Mouse (Mus musculus): ENCODE results near the gene Tmprss9.

The Tmprss9 gene

DNA sequence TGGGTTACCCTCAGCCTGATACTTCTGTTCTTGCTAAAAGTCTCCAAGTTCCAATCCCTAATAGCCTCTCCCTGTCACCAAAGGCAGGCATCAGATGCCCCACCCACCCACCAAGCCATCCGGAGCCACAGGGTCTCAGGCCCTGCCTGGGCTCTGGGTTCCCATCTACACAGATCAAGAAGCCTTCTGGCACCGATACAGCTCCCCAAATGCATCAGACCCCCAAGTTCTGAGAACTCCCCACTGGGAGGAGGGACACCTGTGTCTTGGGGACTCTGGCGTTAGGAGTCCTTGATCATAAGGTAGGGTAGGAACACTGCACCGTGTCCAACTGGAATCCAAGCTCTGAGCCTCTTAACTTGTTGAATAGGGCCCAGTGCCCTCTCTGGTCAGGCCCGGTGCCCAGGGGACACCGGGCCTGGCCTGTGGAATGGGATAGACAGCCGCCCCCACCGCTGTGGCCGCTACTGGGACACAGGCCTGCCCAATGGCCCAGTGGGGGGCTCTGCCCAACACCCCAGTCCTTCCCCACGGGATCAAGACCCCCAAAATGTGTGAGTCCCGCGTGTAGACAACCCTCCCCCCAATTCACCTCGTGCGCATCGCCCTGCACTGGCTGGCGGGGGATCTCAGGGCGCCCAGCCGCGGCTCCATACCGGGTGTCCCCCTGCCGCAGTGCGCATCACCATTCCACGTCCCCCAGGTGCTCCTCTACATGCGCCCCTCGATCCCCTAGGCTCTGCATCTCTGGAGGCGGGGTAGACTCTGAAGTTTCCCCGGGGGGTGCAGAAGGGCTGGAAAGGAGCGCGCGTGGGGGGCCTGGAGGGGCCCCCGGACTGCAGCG, 28.3 kb upstream of the Tmprss9 start:
- no peak for DNase-seq

GRCm38 (mm10) chr10:80843931-80844547, 27.6 kb upstream of the Tmprss9 start, which contains the start of gene Lingo3:
Gene Lingo3 (minus strand): TSS chr10:80844039.
- peak; percentile 67 for DNase-seq

DNA sequence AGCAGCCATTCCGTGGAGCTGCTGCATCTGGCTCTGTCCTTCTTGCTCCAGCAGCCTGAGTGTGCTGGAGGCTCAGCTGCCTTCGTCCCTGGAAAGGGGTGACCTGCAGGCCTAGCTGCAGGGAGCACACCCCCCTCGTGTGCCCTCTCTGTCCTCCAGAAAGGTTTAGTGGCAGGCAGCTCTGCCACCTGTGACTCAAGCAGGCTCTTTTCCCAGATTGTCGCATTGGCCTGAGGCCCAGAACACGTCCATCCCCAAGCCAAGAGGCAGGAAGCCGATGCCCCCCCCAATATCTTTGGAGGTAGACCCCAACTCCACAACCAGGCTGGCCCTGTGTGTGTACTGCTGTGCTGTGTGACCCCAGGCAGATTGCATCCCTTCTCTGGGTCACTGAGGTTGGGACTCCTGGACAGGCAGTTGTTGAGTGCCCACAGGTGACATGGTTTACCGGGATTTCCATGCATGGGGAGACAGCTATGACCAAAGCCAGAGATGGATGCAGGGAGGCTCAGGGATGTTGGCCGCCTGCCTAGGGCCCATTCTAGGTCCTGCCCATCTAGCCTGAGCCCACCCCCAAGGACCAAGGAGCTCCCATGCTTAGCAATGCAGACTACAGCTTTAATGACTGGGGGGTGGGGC, 26.5 kb upstream of the Tmprss9 start:
- DNase-seq, result no peak

DNA sequence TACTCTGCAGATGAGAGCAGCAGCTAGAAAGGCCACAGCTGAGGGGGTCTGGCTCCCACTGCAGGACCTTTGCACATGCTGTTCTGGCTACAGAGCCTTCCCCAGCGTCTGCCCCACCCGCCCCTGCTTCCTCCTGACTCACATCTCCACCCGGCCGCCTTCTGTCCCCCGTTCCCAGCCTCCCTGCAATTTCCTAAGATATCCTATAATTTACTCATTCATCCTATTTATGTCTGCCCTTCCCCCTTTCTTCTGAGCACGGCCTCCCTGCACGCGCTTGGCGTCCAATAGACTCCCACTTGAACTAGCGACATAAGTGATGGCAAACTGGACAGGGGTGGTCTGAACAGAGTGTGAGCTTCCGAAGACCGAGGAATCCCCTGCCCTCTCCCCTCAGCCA, 25.9 kb upstream of the Tmprss9 start:
- DNase-seq, result no peak

DNA sequence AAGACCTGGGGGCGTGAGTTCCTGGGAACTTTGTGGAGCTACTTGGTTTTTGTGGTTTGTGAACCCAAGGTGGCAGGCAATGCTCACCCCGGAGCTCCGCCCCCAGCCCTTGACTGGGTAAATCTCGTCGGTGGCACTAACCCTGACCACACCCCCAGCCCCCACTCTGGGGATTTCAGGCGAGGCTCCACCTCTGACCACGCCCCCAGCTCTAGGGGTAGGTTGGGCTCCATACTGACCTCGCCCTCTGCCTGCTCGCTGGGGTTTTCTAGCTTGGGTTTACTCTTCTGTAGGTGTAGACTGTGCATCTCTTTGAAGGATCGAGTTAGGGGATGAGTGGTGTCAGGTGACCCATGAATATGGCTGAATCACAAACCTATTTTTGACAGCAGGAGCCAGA, 23.1 kb upstream of the Tmprss9 start:
- DNase-seq, result peak; percentile 86

GRCm38 (mm10) chr10:80854913-80855748, 16.5 kb upstream of the Tmprss9 start, which contains the start of the genes Lsm7 and Sppl2b:
Gene Lsm7 (minus strand): TSS chr10:80855209.
Gene Sppl2b (plus strand): TSS chr10:80855275.
- DNase-seq, result peak; percentile 99

DNA sequence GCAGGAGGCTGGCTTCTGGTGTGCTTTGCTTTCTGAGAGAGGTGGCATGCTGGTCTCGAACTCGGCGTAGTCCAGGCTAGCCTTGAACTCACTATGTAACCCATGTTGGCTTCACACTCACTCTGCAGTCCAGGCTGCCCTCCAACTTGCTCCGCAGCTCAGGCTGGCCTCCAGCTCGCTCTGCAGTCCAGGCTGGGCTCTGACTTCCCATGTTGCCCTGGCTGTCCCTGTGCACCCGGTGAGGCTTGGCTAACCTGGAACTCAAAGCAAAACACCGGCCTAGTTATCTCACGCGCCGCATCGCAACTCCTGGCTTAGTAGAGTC, 15.9 kb upstream of the Tmprss9 start:
- DNase-seq, result no peak

GRCm38 (mm10) chr10:80856267-80856666, 15.4 kb upstream of the Tmprss9 start:
- DNase-seq, result peak; percentile 39

DNA sequence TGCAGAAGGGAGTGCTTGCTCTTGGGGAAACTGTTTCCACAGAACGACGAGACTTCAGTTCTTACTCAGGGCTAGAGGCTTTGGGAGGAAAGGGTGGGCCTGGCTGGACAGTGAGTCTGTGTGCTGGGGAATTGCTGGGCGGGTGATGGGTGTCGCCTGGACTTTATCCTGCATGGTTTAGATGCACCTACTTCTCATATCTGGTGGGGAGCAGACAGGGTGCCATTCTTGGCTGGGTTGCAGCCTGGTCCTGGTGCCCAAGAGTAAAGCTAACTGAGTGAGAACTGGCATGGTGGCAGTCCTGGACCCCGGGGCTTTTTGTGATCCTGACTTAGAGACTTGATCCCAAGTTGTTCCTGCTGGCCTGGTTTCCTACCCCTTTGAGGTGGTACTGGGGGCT, 14.7 kb upstream of the Tmprss9 start:
- DNase-seq, result no peak

DNA sequence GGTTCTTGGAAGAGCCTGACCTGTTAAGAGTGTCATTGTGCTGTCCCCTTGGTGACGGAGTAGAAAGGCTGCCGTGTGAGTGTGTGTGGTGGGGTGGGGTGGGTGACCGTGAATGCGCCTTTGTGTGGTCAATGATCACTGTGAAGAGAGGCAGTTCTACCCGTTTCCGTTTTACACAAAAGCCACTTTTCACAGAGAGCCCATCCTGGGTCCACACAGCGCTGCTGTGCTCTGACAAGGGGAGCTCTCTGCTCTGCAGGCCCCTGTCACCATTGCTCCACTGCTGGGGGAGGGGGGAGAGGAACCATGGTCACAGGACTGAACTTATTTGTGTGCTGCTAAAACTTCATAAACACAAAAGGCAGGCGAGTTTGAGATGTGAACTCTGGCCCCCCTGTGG, 14.3 kb upstream of the Tmprss9 start:
- no peak for DNase-seq

DNA sequence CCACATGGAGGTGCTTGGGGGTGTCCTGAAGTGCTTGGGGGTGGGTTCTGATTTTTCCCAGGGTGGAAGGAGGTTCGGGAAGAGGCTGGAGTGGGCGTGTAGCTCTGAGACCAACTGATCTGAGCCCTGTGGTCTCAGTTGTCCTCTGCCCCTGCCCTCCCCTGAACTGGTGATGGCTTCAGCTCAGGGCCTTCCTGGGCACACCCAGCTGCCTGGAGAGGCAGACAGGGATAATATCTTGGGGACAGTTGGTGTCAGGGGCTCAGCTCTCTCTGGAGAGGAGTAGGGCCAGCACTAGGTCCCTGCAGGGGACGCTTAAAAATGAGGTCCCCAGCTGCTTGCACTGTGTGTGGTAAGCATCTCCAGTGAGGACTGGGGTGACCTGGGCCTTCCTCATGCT, 13.8 kb upstream of the Tmprss9 start:
- no peak for DNase-seq

DNA sequence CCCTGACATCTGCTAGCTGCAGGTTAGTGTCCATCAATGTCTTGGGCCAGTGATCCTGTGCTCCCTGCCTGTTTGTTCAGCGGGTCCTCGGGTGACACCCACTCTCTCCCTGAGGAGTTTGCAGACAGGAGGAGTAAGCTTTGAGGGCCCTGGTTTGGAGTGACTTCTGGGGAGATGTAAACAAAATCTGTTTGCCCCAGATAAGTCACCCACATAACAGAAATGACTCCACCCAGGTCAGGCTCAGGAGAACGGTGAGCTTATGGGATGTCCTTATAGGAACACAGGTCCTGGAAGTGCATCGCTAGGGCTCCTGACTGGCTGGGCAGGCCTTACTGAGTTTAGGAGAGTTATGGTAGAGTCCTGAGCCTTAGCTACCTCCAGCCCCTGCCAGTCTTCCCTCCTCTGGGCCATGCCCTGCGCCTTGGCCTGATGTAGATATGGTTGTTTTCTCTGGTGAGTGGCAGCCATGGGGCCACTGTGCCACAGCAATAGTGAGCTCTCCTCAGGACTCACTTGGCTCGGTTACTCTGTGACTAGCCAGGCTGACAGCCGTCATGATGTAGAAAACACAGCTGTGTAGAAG, 13.2 kb upstream of the Tmprss9 start:
- no peak for DNase-seq

DNA sequence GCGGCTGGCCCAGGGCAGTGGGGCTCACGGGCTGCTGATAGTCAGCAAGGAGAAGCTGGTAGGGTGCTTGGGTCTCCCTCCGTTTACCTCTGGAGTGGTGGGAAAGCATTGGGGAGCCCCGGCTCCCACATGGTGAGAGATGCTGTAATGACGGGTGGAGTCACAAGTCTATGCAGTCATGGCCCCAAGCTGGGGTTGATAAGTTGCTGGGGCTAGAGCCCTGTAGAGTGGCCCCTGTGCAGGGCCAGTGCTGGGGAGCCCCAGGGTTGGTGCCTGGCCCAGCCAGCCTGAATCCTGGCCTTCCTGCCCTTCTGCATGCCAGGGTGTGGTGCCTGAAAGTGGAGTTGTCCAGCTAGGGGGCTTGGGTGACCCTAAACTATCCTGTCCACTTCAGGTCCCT, 9.3 kb upstream of the Tmprss9 start:
- DNase-seq, result no peak

DNA sequence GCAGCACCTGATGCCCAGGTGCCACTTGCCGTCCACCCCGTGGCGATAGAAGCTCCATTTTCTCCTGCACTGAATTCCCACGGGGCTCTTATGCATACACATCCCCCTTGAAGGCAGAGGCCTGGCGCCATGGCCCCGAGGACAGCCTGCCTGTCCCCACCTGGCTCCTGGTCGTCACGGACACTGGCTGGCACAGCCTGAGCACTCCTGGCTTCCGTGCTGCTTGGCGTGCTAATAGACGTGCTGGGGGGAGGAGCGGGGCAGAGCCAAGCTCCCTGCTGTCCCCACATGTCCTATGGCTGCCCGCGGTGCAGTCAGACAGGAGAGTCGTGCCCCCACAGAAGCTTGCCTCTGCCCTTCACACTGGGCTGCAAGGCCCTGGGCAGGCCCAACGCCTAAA, 7.2 kb upstream of the Tmprss9 start:
- DNase-seq, result no peak

DNA sequence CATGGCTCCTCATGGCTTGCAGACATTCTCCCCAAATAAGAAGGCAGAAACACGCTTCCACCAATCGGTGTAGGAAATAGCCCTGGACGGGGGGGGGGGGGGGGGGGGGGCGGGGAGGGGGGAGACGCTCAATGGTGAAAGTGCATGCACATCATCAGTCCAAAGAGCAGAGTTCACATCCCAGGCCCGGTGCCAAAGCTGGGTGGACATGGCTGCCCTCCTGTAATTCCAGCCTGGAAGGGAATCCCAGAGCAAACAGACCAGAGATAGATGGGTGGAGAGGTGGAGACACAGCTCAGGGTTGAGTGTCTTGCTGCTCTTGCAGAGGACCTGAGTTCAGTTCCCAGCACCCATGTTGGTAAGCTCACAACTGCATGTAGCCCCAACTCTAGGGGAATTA, 655 bp upstream of the Tmprss9 start:
- no peak for DNase-seq

DNA sequence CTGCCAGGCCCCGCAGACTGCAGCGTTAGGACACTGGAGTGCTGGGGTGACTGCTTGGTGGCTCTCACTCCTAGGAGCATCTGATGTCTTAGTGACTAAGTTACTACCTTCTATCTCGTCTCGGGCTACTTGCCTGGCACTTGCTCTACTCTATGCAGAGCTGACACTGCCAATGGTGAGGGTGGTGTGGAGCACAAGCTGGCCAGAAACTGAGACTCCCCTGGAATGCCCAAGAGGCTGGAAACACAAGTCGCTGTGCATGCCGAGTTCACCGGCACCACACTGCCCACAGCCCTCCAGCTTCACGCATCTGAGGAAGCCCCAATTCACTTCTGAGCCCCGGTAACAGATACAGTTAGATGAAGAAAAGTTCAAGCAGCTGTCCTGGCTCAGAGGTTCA, 2.4 kb downstream of the Tmprss9 start:
- no peak for DNase-seq

DNA sequence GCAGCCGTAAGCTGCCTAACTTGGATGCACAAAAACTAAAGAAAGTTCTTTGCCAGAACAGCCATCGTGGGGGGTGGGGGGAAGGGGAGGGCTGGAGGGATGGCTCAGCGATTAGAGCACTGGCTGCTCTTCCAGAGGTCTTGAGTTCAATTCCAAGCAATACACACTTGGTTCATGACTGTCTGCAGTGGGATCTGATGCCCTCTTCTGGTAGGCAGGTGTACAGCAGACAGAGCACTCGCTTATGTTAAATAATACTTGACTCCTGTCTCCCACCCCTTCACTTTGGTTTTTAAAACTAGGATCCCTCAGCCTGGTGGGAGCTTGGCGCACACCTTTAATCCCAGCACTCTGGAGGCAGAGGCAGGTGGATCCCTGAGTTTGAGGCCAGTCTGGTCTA, 4.4 kb downstream of the Tmprss9 start:
- DNase-seq, result peak; percentile 78

- DNase-seq, result no peak
Observed at GRCm38 (mm10) chr10:80876594-80876993, 4.9 kb downstream of the Tmprss9 start.

- peak; percentile 83 for DNase-seq
Observed at GRCm38 (mm10) chr10:80880131-80880641, 8.5 kb downstream of the Tmprss9 start.

DNA sequence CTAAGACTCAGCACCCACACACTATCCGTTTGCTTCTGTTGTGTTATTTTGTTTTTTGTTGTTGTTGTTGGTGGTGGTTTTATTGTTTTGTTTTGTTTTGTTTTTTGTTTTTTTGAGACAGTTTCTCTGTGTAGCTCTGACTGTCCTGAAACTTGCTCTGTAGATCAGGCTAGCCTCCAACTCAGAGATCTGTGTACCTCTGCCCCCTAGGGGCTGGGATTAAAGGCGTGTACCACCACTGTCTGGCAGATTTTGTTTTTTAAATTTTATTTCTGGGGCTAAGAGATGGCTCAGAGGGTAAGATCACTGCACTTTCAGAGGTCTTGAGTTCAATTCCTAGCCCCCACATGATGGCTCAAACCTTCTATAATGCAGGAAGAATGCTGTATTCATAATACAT, 9.3 kb downstream of the Tmprss9 start:
- no peak for DNase-seq

GRCm38 (mm10) chr10:80881301-80881700, 9.7 kb downstream of the Tmprss9 start:
- peak; percentile 91 for DNase-seq

GRCm38 (mm10) chr10:80887181-80887580, 15.5 kb downstream of the Tmprss9 start:
- no peak for DNase-seq

- no peak for DNase-seq
Observed at GRCm38 (mm10) chr10:80895100-80895499, 23.5 kb downstream of the Tmprss9 start.
